Mouse (Mus musculus): ENCODE measurements around the gene Mrpl14. TPM values are rescaled to one million over a fixed set of nuclear protein-coding genes. Genes with fewer than 3 reads are reported as not detected.

The Mrpl14 gene
- polyA plus RNA-seq, 1 experiment from 2014 or later: 20.1 TPM

- Histone ChIP-seq H3K79me2 (ENCODE audit: inconsistent target) (peaks cover 13% of the 10 kb centered on the region; the same call in 1 of the 2 replicates), H3K27ac (no peak overlapping the region), H3K4me3 (ENCODE audit: inconsistent target) (no peak overlapping the region), H3K36me3 (ENCODE audit: inconsistent target) (0 out of 2 replicates have a peak, but pooled peaks cover 9% of the 10 kb centered on the region)
- WGBS (ENCODE audit: missing documents): 96% methylated on average over 6 of the region's 6 CpGs
Observed at GRCm38 (mm10) chr17:45698368-45698767, 12.2 kb downstream of the Mrpl14 start.

GRCm38 (mm10) chr17:45699039-45699740 is 13.1 kb downstream of the Mrpl14 start:
- H3K36me3 ChIP-seq (ENCODE audit: inconsistent target): 0 out of 2 replicates have a peak, but pooled peaks cover 9% of the 10 kb centered on the region
- H3K4me3 ChIP-seq (ENCODE audit: inconsistent target): no peak overlapping the region
- peaks cover 4% of the 10 kb centered on the region; the same call in 1 of the 2 replicates for H3K79me2 ChIP-seq (ENCODE audit: inconsistent target)
- WGBS (ENCODE audit: missing documents): 93% methylated on average over 3 of the region's 3 CpGs
- no peak overlapping the region for H3K27ac ChIP-seq

- WGBS (ENCODE audit: missing documents): 95% methylated on average over 8 of the region's 16 CpGs
- 0 out of 2 replicates have a peak, but pooled peaks cover 9% of the 10 kb centered on the region for H3K36me3 ChIP-seq (ENCODE audit: inconsistent target)
- H3K4me3 ChIP-seq (ENCODE audit: inconsistent target): no peak overlapping the region
- no peaks in the 10 kb centered on the region for H3K79me2 ChIP-seq (ENCODE audit: inconsistent target)
- no peak overlapping the region for H3K27ac ChIP-seq
Observed at GRCm38 (mm10) chr17:45700496-45701235, 14.5 kb downstream of the Mrpl14 start.

GRCm38 (mm10) chr17:45701236-45701591 is 15.1 kb downstream of the Mrpl14 start:
- 0 out of 2 replicates have a peak, but pooled peaks cover 9% of the 10 kb centered on the region for H3K36me3 ChIP-seq (ENCODE audit: inconsistent target)
- no peak overlapping the region for H3K27ac ChIP-seq
- WGBS (ENCODE audit: missing documents): 83% methylated on average over 9 of the region's 9 CpGs
- H3K4me3 ChIP-seq (ENCODE audit: inconsistent target): no peak overlapping the region
- H3K79me2 ChIP-seq (ENCODE audit: inconsistent target): no peaks in the 10 kb centered on the region

- H3K36me3 ChIP-seq (ENCODE audit: inconsistent target): 0 out of 2 replicates have a peak, but pooled peaks cover 9% of the 10 kb centered on the region
- H3K79me2 ChIP-seq (ENCODE audit: inconsistent target): no peaks in the 10 kb centered on the region
- no peak overlapping the region for H3K4me3 ChIP-seq (ENCODE audit: inconsistent target)
- 28% methylated on average over 4 of the region's 4 CpGs for WGBS (ENCODE audit: missing documents)
- no peak overlapping the region for H3K27ac ChIP-seq
Observed at GRCm38 (mm10) chr17:45702254-45702653, 16.1 kb downstream of the Mrpl14 start.

GRCm38 (mm10) chr17:45703187-45703586 is 17.1 kb downstream of the Mrpl14 start:
- Histone ChIP-seq H3K27ac (peak overlapping the region; percentile 31), H3K4me3 (ENCODE audit: inconsistent target) (peak overlapping the region; percentile 20; the same call in 1 of the 2 replicates), H3K79me2 (ENCODE audit: inconsistent target) (no peaks in the 10 kb centered on the region), H3K36me3 (ENCODE audit: inconsistent target) (0 out of 2 replicates have a peak, but pooled peaks cover 4% of the 10 kb centered on the region)
- WGBS (ENCODE audit: missing documents): 9% methylated on average over 7 of the region's 7 CpGs

GRCm38 (mm10) chr17:45706796-45707195 is 20.7 kb downstream of the Mrpl14 start:
- no peaks in the 10 kb centered on the region for H3K79me2 ChIP-seq (ENCODE audit: inconsistent target)
- no peaks in the 10 kb centered on the region for H3K36me3 ChIP-seq (ENCODE audit: inconsistent target)
- no peak overlapping the region for H3K4me3 ChIP-seq (ENCODE audit: inconsistent target)
- H3K27ac ChIP-seq: no peak overlapping the region
- 17% methylated on average over 5 of the region's 5 CpGs for WGBS (ENCODE audit: missing documents)

- H3K27ac ChIP-seq: no peak overlapping the region
- H3K79me2 ChIP-seq (ENCODE audit: inconsistent target): no peaks in the 10 kb centered on the region
- H3K4me3 ChIP-seq (ENCODE audit: inconsistent target): no peak overlapping the region
- no peaks in the 10 kb centered on the region for H3K36me3 ChIP-seq (ENCODE audit: inconsistent target)
- WGBS (ENCODE audit: missing documents): 34% methylated on average over 3 of the region's 3 CpGs
Observed at GRCm38 (mm10) chr17:45707376-45707775, 21.3 kb downstream of the Mrpl14 start.

- Histone ChIP-seq H3K4me3 (ENCODE audit: inconsistent target) (no peak overlapping the region), H3K27ac (no peak overlapping the region), H3K36me3 (ENCODE audit: inconsistent target) (no peaks in the 10 kb centered on the region), H3K79me2 (ENCODE audit: inconsistent target) (no peaks in the 10 kb centered on the region)
- 83% methylated on average over 8 of the region's 8 CpGs for WGBS (ENCODE audit: missing documents)
Observed at GRCm38 (mm10) chr17:45708179-45708578, 22.1 kb downstream of the Mrpl14 start.

GRCm38 (mm10) chr17:45709829-45710228 is 23.7 kb downstream of the Mrpl14 start:
- Histone ChIP-seq H3K36me3 (ENCODE audit: inconsistent target) (no peaks in the 10 kb centered on the region), H3K4me3 (ENCODE audit: inconsistent target) (no peak overlapping the region), H3K27ac (no peak overlapping the region), H3K79me2 (ENCODE audit: inconsistent target) (no peaks in the 10 kb centered on the region)
- WGBS (ENCODE audit: missing documents): 53% methylated on average over 3 of the region's 3 CpGs

- H3K79me2 ChIP-seq (ENCODE audit: inconsistent target): no peaks in the 10 kb centered on the region
- no peak overlapping the region for H3K4me3 ChIP-seq (ENCODE audit: inconsistent target)
- H3K27ac ChIP-seq: no peak overlapping the region
- WGBS (ENCODE audit: missing documents): 29% methylated on average over 8 of the region's 8 CpGs
- H3K36me3 ChIP-seq (ENCODE audit: inconsistent target): no peaks in the 10 kb centered on the region
Observed at GRCm38 (mm10) chr17:45710407-45710806, 24.3 kb downstream of the Mrpl14 start.

- 26% methylated on average over 2 of the region's 3 CpGs for WGBS (ENCODE audit: missing documents)
- H3K4me3 ChIP-seq (ENCODE audit: inconsistent target): no peak overlapping the region
Observed at GRCm38 (mm10) chr17:45711525-45711924, 25.4 kb downstream of the Mrpl14 start.

GRCm38 (mm10) chr17:45718323-45718722 is 32.2 kb downstream of the Mrpl14 start:
- 3% methylated on average over 10 of the region's 10 CpGs for WGBS (ENCODE audit: missing documents)
- Histone ChIP-seq H3K4me3 (ENCODE audit: inconsistent target) (no peak overlapping the region), H3K79me2 (ENCODE audit: inconsistent target) (no peaks in the 10 kb centered on the region), H3K36me3 (ENCODE audit: inconsistent target) (no peaks in the 10 kb centered on the region), H3K27ac (no peak overlapping the region)

More at GRCm38 (mm10) chr17:45711525-45711924, 25.4 kb downstream of the Mrpl14 start:
- H3K27ac ChIP-seq: no peak overlapping the region
- H3K79me2 ChIP-seq (ENCODE audit: inconsistent target): no peaks in the 10 kb centered on the region
- no peaks in the 10 kb centered on the region for H3K36me3 ChIP-seq (ENCODE audit: inconsistent target)

- Histone ChIP-seq H3K27ac (no peak overlapping the region), H3K36me3 (ENCODE audit: inconsistent target) (no peaks in the 10 kb centered on the region), H3K79me2 (ENCODE audit: inconsistent target) (no peaks in the 10 kb centered on the region), H3K4me3 (ENCODE audit: inconsistent target) (no peak overlapping the region; the same call in 1 of the 2 replicates)
- WGBS (ENCODE audit: missing documents): 9% methylated on average over 25 of the region's 25 CpGs
Observed at GRCm38 (mm10) chr17:45723732-45724573, 37.8 kb downstream of the Mrpl14 start.

All from macrophage (primary cell).